Mouse (Mus musculus): ENCODE results near the gene Lclat1.
"Not testable (repeated sequence)": the region's sequence is repeated elsewhere in the genome, so short reads cannot be mapped to it uniquely, and the experiment has no call there.

The Lclat1 gene

DNA sequence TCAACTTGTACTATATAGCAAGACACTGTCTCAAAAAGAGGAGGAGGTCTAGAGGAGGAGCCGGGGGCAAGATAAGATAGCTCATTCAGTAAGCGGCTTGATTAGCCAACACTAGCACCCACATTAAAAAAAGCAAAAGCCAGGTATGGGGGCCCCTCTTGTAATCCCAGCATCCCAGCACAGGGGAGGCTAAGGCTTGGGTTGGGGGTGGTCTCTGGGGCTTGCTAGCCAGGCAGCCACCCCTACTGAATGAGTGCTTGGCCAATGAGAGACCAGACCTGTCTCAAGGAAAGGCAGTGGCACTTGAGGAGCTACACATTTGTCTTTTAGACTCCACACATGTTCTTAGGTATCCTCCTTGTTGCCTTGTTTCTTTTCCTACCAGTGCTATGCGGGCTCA, 136.8 kb downstream of the Lclat1 start:
- H3K27me3 ChIP-seq (ENCODE audit: control insufficient read depth, insufficient read depth, low read length, poor library complexity, severe bottlenecking): no peaks in the 10 kb centered on the region
- no peaks in the 10 kb centered on the region for H3K36me3 ChIP-seq (ENCODE audit: control insufficient read depth, insufficient read depth, low read length, poor library complexity, severe bottlenecking)
- no peak for DNase-seq (ENCODE audit: low read depth, low spot score)

DNA sequence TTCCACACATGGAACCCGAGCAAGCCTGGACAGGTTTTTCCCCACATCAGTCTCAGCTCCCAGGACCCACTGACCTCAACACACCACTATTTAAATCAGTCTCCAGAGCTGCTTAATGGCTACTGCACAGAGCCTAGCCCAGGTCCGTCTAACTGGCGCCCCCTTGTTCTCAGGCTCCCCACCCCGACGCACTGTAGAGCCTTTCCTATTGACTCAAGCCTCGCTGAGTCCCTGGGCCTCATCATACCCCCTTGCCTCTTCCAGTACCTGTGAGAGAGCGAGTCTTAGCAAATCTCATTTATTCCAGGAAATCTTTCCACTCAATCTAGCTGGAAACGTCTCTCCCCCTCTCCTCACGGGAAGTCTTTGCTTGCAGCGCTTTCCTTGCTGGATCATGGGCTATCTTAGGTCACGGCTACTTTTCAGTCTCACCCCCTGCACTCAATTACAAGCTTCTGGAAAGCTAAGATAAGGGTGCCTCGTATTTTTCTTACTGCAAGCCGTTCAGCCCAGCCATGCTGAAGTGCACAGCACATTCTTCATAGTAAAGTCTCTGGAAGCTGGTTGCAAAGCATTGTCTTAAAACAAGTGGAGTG, 137.4 kb downstream of the Lclat1 start:
- Histone ChIP-seq H3K27me3 (ENCODE audit: control insufficient read depth, insufficient read depth, low read length, poor library complexity, severe bottlenecking) (no peaks in the 10 kb centered on the region), H3K36me3 (ENCODE audit: control insufficient read depth, insufficient read depth, low read length, poor library complexity, severe bottlenecking) (no peaks in the 10 kb centered on the region)
- DNase-seq (ENCODE audit: low read depth, low spot score): no peak

DNA sequence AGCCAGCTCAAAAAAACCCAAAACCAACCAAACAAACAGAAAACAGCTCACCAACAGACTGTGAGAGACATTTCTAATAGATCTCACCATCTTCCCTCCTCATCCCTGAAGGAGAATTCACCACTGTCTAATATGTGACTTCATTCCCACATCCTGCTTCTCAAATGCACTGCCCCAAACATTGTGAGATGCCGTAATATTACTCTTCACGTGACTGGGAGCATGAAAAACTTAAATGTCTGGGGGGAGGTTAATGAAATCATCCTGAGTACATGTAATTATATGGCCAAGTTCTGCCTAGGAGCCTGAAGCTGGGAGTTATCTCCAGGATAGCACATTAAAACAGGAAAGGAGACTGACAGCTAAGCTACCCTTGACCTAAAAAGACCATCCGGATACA, 138.3 kb downstream of the Lclat1 start:
- DNase-seq (ENCODE audit: low read depth, low spot score): no peak
- H3K36me3 ChIP-seq (ENCODE audit: control insufficient read depth, insufficient read depth, low read length, poor library complexity, severe bottlenecking): no peaks in the 10 kb centered on the region
- H3K27me3 ChIP-seq (ENCODE audit: control insufficient read depth, insufficient read depth, low read length, poor library complexity, severe bottlenecking): no peaks in the 10 kb centered on the region

DNA sequence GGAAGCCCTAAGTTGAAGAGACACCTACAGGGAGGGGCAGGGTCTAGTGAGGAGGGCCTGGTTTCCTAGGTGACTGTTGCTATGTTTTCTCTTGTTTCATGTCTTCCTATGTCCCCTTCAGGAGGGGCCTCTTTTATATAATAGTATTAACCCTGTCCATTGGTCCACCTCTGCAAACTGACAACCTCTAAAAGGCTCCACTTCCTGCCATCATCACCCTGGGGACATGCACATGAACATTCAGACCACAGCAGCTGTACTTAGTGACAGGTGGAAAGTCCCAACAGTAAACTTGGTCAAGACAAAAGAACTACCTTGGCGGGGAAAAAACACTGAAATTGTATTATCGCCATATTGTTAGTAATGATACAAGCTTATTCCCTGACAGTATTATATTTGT, 139.1 kb downstream of the Lclat1 start:
- DNase-seq (ENCODE audit: low read depth, low spot score): peak; percentile 97

DNA sequence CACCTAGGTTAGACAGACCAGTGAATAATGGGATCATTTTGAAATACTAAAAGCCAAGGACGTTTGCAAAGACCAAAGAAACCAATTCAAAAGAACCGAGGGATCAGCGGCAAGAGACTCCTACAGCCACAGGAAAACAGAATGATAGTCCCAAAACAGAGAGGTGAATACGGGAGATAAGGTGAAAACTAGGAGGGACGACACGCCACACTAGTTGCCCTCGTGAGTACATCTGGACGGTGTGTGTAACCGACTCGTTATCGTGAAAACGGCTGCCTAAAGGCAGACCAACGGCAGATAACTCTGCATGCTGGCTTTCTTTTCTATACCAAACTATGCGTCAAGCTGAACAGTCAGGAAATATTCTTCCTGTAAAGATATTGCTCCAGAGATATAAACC, 140.0 kb downstream of the Lclat1 start:
- Histone ChIP-seq H3K36me3 (ENCODE audit: control insufficient read depth, insufficient read depth, low read length, poor library complexity, severe bottlenecking) (no peaks in the 10 kb centered on the region), H3K27me3 (ENCODE audit: control insufficient read depth, insufficient read depth, low read length, poor library complexity, severe bottlenecking) (no peaks in the 10 kb centered on the region)
- DNase-seq (ENCODE audit: low read depth, low spot score): no peak

More for the DNA sequence above, 139.1 kb downstream of the Lclat1 start:
- Histone ChIP-seq H3K27me3 (ENCODE audit: control insufficient read depth, insufficient read depth, low read length, poor library complexity, severe bottlenecking) (no peaks in the 10 kb centered on the region), H3K36me3 (ENCODE audit: control insufficient read depth, insufficient read depth, low read length, poor library complexity, severe bottlenecking) (no peaks in the 10 kb centered on the region)

DNA sequence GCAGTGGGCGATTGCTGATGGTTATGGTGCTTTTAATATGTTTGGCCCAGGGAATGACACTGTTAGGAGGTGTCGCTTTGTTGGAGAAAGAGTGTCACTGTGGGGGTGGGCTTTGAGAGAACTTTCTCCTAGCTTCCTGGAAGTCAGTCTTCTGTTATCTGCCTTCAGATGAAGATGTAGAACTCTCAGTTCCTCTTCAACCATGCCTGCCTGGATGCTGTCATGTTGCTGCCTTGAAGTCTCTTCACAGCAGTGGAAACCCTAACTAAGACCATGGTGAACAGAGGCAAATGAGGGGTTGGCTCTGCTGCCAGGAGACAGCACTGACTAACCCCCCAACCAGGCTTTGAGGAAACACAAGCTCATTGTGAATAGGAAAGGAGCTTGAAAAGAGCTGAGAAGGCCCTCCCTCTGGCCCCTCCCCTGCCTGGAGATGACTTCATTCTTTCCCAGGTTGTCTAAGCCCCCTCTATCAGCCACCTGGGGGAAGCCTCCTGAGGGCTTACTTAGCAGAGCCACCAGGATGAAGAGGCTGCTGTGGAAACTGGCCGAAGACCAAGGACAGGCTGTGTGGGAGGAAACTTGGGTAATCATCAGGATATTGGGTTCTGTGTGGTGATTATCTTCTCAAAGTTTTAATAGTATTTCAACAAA, 142.8 kb downstream of the Lclat1 start:
- no peaks in the 10 kb centered on the region for H3K27me3 ChIP-seq (ENCODE audit: control insufficient read depth, insufficient read depth, low read length, poor library complexity, severe bottlenecking)
- DNase-seq (ENCODE audit: low read depth, low spot score): peak; percentile 88
- H3K36me3 ChIP-seq (ENCODE audit: control insufficient read depth, insufficient read depth, low read length, poor library complexity, severe bottlenecking): no peaks in the 10 kb centered on the region

DNA sequence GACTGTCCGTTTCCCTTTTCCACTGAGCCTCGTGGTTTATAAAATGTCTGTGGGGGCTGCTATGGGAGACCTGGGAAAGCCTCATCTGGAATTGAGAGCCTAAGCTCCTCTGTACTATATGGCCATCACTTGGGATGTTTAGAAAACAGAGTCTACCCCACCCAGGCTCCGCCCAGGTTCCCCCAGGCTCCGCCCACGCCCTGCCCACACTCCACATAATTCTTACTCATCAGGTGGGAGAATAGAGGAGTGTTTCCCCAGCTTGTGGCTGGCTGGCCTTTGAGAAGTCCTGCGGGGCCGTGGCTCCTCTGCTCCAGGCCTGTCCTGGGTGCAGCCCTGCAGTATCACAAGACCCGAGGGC, 143.3 kb downstream of the Lclat1 start:
- Histone ChIP-seq H3K27me3 (ENCODE audit: control insufficient read depth, insufficient read depth, low read length, poor library complexity, severe bottlenecking) (no peaks in the 10 kb centered on the region), H3K36me3 (ENCODE audit: control insufficient read depth, insufficient read depth, low read length, poor library complexity, severe bottlenecking) (no peaks in the 10 kb centered on the region)
- peak; percentile 57 for DNase-seq (ENCODE audit: low read depth, low spot score)

DNA sequence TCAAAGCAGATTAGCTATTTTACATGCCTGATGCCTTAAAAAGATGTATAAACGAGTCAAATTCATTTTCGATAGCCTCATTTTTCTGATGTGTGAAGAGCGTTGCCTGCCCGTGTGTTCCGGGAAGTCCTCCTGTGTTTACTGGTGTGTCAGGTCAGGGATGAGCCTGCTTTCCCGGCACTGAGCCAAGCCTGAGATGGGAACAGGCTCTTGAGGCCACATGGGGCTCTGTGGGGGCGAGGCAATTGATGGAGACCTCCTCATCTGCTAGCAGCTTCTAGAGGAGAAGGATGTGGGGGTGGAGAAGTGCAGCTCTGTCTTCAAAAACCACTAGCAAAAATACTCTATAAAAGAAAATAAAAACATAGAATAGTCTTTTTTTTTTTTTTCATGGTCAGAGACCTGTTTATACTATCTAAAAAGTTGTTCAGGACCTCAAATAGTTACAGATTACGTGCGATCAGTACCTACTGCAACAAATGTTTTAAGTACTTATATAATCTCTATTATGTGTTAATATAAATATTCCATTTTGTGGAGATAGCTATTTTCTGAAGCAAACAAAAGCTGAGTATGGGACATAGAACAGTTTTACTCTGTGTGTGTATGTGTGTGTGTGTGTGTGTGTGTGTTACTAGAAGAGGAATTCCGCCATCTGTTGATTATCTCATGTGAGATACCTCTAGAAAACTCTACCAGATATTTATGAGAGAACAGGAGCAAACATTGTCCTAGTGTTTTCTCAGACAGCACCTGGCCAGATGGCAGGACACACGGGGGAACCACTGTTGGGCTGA, 144.2 kb downstream of the Lclat1 start:
- Histone ChIP-seq H3K27me3 (ENCODE audit: control insufficient read depth, insufficient read depth, low read length, poor library complexity, severe bottlenecking) (no peaks in the 10 kb centered on the region), H3K36me3 (ENCODE audit: control insufficient read depth, insufficient read depth, low read length, poor library complexity, severe bottlenecking) (no peaks in the 10 kb centered on the region)
- DNase-seq (ENCODE audit: low read depth, low spot score): no peak

DNA sequence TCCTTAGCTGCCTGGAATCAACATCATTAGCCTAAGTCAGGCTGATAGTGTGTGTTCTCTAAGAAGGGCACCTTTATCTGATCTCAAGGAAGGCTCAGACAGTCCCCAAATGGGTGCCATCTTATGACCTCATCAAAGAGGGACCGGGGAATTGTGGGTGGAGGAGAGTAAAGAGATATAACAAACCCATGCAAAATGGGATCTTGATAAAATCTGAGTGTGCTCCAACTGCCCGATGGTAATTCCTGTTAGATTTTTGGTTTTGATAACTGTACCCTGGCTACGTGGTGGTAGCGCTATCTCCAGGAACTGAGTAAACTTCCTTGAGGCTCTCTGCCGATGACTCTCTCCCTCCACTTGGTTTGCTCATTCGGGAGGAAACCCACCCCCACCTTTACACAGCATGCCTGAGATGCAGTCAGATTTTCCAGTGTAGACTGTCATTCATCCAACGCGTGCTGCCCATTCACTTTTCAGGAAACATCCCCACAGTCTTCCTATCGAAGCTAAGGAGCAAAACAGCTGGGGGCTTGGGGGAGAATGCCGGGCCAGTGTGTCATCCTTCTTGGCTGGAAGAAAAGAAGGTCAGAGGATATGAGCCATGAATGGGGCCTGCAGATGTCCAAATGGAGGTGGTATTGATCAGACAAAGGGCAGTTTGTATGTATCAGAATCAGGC, 145.6 kb downstream of the Lclat1 start:
- Histone ChIP-seq H3K27me3 (ENCODE audit: control insufficient read depth, insufficient read depth, low read length, poor library complexity, severe bottlenecking) (no peaks in the 10 kb centered on the region), H3K36me3 (ENCODE audit: control insufficient read depth, insufficient read depth, low read length, poor library complexity, severe bottlenecking) (no peaks in the 10 kb centered on the region)
- DNase-seq (ENCODE audit: low read depth, low spot score): no peak

DNA sequence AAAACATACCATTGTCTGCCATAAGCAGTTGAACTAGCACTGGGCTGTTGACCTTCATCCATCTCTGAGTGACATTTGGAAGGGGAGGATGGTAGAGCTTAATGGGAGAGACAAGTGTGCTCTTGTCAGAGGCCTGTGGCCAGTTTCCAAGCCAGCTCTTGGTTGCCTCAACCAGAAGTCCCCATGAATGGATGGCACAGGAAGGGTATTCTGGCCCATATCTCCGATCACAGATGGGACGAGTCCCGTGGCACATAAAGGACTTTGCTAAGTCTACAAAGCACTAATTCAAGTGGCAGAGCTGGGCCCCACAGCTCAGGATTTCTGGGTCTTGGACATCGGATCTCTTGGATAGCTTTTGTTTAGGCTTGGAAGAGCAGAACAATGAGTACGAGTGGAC, 148.0 kb downstream of the Lclat1 start:
- no peak for DNase-seq (ENCODE audit: low read depth, low spot score)
- Histone ChIP-seq H3K36me3 (ENCODE audit: control insufficient read depth, insufficient read depth, low read length, poor library complexity, severe bottlenecking) (no peaks in the 10 kb centered on the region), H3K27me3 (ENCODE audit: control insufficient read depth, insufficient read depth, low read length, poor library complexity, severe bottlenecking) (no peaks in the 10 kb centered on the region)

DNA sequence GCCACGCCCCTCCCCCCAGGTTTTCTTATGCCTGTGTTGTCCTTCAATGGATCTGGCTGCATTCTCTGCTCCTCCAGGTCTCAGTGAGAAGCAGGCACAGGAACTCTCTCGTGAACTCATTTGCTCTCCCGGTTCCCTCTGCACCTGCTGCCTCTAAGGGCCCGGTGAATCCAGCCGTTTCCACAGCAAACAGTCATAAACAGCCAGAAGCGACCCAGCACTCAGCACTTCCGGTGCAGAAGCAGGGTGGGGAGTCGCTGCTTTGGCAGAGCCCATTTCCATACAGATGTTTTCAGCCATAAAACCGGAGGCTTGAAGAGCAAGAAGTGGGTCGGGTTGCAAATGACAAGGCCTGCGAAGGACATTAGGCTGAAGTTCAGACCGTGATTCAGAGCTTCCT, 150.8 kb downstream of the Lclat1 start:
- Histone ChIP-seq H3K36me3 (ENCODE audit: control insufficient read depth, insufficient read depth, low read length, poor library complexity, severe bottlenecking) (no peaks in the 10 kb centered on the region), H3K27me3 (ENCODE audit: control insufficient read depth, insufficient read depth, low read length, poor library complexity, severe bottlenecking) (no peaks in the 10 kb centered on the region)
- peak; percentile 72 for DNase-seq (ENCODE audit: low read depth, low spot score)

DNA sequence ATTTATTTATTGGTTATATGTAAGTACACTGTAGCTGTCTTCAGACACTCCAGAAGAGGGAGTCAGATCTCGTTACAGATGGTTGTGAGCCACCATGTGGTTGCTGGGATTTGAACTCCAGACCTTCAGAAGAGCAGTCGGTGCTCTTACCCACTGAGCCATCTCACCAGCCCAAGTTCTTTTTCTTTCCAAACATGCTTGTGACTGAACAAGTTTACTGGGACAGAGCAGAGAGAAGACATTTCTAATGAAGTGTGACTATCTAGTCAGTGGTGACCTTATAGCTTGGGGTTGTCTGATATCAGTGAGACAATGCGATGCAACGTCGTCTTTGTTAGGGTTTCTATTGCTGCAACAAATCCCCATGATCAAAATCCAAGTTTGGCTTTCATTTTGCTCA, 151.5 kb downstream of the Lclat1 start:
- H3K36me3 ChIP-seq (ENCODE audit: control insufficient read depth, insufficient read depth, low read length, poor library complexity, severe bottlenecking); DNase-seq (ENCODE audit: low read depth, low spot score); H3K27me3 ChIP-seq (ENCODE audit: control insufficient read depth, insufficient read depth, low read length, poor library complexity, severe bottlenecking): not testable (repeated sequence)

DNA sequence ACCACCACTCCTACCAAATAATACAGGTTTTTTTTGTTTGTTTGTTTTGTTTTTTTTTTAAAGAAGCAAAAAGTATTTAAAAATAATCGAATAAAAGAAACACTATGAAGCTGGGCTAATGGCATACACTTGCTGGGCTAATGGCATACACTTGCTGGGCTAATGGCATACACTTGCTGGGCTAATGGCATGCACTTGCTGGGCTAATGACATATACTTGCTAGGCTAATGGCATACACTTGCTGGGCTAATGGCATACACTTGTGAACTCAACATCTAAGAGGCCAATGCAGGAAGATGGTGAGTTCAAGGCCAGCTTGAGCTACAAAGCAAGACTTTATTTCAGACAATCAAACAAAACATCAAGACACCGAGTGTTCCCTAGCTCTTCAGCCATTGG, 154.8 kb downstream of the Lclat1 start:
- Histone ChIP-seq H3K27me3 (ENCODE audit: control insufficient read depth, insufficient read depth, low read length, poor library complexity, severe bottlenecking) (no peaks in the 10 kb centered on the region), H3K36me3 (ENCODE audit: control insufficient read depth, insufficient read depth, low read length, poor library complexity, severe bottlenecking) (no peaks in the 10 kb centered on the region)
- no peak for DNase-seq (ENCODE audit: low read depth, low spot score)

DNA sequence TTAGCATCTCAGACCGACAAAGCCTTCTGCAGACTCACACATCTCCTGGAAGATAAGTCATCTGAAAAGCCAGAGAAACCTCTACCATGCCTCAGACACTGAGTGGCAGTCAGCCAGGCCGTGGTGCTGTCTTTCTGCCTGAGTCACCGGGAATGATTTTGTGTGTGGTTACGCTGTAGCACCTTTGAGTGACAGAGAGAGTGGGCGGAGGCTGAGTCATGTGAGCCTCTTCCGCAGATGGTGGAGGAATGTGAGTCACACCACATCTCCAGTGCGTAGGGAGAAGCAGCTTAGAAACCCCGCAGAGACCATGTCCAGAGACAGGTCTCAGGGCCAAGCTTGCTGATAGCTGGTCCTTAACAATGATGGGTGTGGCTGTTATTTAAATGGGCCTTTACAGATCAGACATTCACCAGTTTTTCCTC, 155.3 kb downstream of the Lclat1 start:
- H3K36me3 ChIP-seq (ENCODE audit: control insufficient read depth, insufficient read depth, low read length, poor library complexity, severe bottlenecking): no peaks in the 10 kb centered on the region
- H3K27me3 ChIP-seq (ENCODE audit: control insufficient read depth, insufficient read depth, low read length, poor library complexity, severe bottlenecking): no peaks in the 10 kb centered on the region
- DNase-seq (ENCODE audit: low read depth, low spot score): peak; percentile 93
